Mouse (Mus musculus) G1E (cell line): ENCODE data around the gene Pipox.

Source experiments
- CTCF ChIP-seq: IDR thresholded peaks from 2 replicates; pipeline ENCODE4 v1.5.1; 2012; ENCODE audit warnings: low read depth, low read length, inconsistent platforms, mixed read lengths
- GATA1 ChIP-seq: IDR thresholded peaks from 2 replicates; pipeline ENCODE4 v1.6.1; 2012; ENCODE audit warnings: borderline replicate concordance, low read length, inconsistent platforms, mixed read lengths
- POLR2AphosphoS5 ChIP-seq: IDR thresholded peaks from 2 replicates; pipeline ENCODE4 v1.6.1; 2012; ENCODE audit warnings: low read depth, low read length, inconsistent platforms; ENCODE audit not compliant: insufficient replicate concordance
- TAL1 ChIP-seq: conservative IDR thresholded peaks from 2 replicates; pipeline ENCODE4 v1.6.1; 2012; ENCODE audit warnings: low read depth, low read length, inconsistent platforms, mixed read lengths

- TF ChIP-seq CTCF (no peak), TAL1 (no peak), GATA1 (no peak), POLR2AphosphoS5 (no peak)
These were observed 29.1 kb downstream of the Pipox start for GRCm38 (mm10) chr11:77864771-77865170.
